Mouse (Mus musculus) embryo, embryonic 11 days (tissue): Measurements from ENCODE around the gene Ltbp2.

Source experiments
- DNase-seq: peaks from one replicate; pipeline ENCODE4 v3.0.0-alpha.2; 2015

Ltbp2 gene

GRCm38 (mm10) chr12:84834773-84835172, 41.6 kb downstream of the Ltbp2 start:
- no peak for DNase-seq

DNA sequence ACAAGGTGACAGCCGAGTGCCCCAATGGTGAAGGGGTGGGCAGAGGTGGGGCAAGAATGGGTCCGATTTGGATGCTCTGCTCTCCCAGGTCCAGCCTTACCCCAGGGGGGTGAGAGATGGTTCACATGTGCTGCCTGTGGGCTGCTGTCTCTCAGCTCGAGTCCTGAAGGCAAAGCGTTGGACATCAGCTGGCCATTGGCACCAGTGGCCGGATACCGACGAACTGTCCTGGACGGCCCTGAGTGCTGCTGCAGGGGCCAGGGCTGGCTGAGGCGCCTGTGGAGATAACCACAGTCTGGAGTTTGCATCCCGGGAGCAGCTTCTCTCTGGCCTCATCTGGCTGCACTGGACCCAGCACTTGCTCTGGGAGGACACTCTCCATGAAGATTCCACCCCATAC, 44.7 kb downstream of the Ltbp2 start:
- no peak for DNase-seq

- DNase-seq, result no peak
Measured at GRCm38 (mm10) chr12:84831141-84831540, 45.2 kb downstream of the Ltbp2 start.

DNA sequence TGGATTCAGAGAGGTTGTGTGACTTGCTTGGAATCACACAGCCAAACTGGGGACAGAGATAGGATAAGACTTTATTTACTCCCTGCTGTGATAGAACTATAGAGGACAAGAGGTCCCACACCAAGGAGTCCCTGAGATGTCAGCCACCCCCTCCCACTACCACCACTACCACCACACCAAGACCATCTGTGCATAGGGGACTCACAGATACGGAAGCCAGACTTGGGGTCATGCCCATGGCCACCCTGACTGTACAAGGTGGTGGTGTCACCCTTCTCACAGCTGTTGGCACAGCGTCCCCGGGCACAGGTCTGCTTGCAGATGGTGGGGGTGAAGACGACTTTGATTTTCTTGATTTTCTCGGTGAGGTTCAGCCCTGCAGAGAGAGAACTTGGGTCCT, 45.9 kb downstream of the Ltbp2 start:
- DNase-seq, result no peak

DNA sequence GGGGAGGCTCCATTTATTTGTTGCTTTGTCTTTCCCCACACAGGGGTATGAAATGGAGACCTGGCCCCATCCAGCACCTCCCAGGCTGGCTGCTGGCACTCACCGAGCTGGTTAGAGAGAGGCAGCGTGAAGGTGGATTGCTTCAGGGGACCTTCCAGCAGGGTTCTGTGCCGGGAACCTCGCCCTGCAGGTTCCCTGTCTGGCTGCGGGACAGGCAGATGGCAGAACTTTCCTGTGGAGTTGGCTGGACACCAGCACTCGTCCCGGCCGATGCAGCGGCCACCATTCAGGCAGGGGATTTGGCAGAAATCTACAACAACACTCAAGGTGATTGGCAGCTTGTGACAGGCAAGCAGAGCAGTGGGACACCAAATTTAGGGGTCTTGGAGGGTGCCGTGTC, 46.4 kb downstream of the Ltbp2 start:
- no peak for DNase-seq

DNA sequence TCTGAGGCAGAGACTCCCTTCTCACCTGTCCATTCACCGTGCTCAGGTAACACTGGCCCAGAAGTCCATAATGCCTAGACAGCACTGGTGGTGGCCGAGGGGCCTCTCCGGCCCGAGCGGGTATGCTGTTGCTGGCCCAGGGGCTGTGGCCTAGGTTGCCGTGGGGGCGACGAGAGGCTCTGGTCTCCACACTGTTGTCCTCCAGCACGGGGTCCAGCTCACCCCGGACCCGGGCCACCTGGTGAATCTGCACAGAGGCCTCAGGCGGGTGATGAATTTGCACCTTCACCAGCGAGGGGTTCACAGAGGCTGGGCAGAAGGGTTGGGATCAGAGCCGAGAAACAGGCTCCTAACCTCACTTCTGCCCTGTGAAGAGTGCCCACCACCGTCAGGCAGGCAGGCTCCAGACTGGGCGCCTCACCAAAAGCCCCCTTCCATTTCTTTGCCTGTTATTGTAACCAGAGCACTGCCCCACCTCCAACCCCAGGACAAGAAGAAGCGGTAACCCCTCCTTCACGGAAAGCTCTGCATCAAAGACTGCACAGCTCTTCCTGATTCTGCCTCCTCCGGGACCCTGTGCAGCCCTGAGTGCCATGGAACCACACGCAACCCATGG, 47.1 kb downstream of the Ltbp2 start:
- no peak for DNase-seq

DNA sequence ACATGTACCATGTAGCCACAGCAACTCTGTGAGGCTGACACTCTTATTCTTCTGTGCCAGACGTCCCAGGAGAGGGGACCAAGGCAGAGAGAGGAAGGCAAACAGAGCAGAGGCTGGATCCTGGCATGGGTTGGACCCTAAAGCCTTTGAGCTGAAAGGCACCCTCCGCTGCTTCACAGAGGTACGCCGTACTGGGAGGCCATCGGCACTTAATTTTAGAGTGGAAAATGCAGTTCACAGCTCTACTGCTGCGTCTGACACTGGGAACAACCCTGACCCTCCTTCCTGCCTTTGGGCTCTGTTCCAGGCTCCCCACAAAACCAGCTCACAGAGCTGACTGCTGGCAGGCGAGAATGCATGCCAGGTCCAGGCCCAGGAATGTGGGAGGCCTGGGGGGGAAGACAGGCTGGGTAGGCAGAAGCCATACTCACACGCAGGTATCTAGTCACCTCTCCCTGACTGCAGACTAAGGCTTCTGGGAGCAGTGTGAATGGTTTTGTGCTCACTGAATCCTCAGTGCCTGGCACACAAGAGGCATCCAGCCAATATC, 48.9 kb downstream of the Ltbp2 start:
- no peak for DNase-seq

- no peak for DNase-seq
Measured at GRCm38 (mm10) chr12:84824203-84824602, 52.1 kb downstream of the Ltbp2 start.

DNA sequence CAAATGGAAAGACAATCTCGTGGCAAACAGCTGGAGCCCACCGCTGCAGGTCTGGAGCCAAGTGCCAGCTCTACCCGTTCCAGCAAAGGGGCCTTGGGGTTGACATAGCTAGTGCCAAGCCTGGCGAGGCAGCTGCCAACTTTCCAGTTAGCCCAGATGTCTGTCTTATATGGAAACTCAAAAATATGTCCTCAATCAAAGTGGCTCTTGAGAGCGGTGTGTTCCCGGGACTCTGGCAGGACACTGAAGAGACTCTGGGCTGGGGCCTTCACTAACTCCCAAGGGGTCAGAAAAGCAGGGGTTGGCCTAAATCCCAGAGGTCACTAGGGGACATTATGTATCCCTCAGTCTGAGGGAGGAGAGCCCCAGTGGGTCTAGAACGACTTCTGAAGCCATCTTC, 52.7 kb downstream of the Ltbp2 start:
- DNase-seq, result no peak

DNA sequence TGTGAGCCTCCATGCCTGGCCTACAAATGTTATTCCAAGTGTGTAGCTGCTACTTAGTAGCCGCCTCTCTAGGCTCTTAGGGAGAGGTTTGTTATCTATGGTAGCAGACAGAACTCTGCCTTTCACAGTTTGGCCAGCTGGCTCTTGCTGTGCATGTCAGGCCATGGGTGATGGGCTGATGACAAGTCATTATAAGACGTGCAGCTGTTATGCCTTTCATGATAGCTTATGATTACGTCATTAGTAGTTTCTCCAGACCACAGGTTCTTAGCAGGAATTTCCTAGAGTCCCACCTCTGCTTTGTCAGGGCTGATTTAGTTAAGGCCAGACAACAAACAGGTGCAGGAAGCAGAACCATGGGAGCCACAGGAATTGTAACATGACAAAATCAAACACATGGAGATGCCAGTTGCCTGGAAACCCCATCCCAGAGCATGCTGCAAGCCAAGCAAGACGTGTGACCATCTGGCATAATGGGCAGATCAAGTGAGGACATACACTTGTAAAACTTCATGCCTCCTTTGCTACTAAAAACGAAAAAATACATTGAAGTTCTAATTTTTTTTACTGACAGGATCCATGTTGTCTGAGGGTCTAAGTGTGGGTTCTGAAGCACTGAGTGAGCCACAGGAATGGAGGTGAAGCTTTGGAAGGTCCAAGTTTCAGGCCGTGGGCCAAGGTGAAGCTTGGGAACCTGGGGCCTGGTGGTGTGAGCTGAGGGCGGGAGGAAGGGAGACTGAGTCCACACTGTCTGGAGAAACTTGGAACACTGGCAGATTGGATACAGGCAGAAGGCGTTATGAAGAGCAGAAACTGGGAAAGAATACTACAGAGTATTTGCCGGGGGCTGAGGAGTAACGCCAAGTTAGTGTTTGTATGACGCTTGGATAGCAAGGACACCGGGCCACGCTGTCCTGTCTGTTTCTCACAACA, 56.8 kb downstream of the Ltbp2 start:
- DNase-seq, result no peak

DNA sequence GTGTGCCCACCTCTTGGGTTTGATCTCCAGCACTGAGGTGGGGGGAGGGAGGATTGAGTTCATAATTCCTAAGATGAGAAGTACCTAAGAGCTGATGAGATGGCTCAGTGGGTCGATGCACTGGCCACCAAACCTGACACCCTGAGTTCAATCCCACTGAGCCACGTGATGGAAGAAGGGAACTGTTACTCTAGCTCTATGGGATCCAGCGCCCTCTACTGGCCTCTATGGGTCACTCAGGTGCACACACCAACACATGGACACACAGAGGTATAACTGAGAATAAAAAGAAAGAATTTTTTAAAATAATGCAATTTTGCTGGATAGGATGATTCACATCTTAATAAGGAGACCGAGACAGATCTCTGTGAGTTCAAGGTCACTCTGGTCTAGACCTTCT, 57.8 kb downstream of the Ltbp2 start:
- DNase-seq, result no peak

GRCm38 (mm10) chr12:84814663-84815325, 61.5 kb downstream of the Ltbp2 start:
- DNase-seq, result no peak

GRCm38 (mm10) chr12:84813773-84814172, 62.6 kb downstream of the Ltbp2 start:
- DNase-seq, result no peak

DNA sequence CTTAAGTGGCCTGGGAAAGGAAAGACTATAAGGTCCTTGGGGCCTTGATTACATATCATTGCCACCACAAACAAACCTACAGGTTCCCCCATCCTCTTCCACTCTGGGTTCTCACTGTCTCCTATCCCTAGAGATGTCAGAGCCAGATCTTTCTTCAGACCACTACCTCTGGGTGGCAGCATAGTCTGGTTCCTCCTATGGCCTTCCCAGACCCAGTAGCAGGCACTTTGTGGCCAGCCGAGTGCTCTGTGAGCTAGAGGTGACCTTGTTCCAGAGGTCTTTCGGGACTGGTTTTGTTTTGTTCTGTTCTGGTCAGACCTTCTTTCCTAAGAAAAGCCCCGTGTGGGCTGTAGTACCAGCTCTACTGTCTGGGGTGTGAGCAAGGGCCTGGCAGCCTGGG, 64.3 kb downstream of the Ltbp2 start:
- peak; percentile 17 for DNase-seq

DNA sequence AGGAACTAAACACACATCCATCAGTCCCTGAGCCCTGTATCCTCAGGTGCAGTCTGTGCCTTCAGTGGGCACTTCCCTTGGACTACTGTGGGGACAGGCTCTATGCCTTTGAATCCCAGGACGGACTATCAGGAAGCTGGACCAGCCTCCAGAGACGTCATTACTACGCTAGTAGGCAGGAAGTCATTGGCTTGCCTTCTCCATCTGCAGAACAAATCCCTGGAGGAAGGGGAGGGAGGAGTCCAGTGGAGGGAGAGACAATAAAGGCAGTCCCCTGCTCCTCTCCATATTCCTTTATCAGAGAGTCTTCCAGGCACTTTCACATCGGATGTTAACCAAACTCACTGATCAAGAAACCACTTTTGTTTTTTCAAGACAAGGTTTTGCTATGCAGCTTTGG, 64.8 kb downstream of the Ltbp2 start:
- DNase-seq, result no peak

DNA sequence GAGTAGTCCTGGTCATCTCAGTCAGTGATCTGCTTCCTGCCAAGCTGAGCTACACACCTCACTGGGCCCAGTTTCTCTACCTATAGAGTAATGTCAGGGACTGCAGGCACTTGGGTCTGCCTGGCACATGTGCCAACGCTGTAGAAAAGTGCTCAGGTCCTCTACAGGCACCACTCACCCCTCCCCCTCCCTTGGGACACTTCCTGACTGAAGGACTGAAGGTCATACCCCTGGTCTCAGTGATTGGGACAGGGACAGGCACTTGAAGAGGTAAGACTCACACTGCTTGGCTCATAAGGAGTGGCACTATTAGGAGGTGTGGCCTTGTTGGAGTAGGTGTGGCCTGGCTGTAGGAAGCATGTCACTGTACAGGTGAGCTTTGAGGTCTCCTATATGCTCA, 65.5 kb downstream of the Ltbp2 start:
- no peak for DNase-seq

DNA sequence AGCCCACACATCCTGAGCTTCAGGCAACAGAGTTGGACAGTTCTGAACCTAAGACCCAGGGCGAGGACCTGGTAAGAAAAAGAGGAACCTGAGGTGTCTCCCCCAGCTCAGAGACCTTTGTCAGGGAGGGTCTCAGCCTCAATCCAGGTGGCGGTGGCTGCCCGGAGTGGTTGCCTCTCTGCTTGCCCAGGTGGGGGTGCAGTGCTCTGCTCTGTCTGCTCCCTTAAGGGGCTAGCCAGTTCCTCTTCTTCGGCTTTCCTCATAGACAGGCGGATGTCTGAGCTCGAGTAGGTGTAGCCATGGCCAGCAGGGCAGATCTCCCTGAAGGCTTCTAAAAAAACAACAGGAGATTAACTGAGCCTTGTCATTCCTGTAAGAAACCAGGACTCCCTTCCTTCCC, 67.3 kb downstream of the Ltbp2 start:
- DNase-seq, result no peak

GRCm38 (mm10) chr12:84807351-84807750, 69.0 kb downstream of the Ltbp2 start:
- no peak for DNase-seq

GRCm38 (mm10) chr12:84806726-84807125, 69.6 kb downstream of the Ltbp2 start:
- DNase-seq, result no peak

DNA sequence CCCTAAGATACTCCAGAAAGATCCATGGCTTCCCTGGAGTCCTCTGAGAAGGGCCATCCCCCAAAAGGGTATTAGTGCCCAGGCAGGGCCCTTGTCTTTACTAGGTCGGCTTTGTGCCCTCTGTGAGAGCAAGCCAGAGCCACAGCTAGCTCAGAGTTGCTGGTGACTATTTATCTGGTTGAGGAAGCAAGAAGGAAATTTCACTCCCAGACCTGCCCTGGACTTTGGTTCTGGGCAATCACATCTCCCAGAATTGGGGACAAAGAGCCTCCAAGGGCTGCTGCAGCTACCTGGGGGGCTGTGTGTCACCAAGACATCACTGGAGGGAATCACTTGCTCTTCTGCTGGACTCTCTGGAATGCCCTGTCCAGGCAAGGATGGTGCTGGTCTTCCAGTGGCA, 70.3 kb downstream of the Ltbp2 start:
- DNase-seq, result no peak

DNA sequence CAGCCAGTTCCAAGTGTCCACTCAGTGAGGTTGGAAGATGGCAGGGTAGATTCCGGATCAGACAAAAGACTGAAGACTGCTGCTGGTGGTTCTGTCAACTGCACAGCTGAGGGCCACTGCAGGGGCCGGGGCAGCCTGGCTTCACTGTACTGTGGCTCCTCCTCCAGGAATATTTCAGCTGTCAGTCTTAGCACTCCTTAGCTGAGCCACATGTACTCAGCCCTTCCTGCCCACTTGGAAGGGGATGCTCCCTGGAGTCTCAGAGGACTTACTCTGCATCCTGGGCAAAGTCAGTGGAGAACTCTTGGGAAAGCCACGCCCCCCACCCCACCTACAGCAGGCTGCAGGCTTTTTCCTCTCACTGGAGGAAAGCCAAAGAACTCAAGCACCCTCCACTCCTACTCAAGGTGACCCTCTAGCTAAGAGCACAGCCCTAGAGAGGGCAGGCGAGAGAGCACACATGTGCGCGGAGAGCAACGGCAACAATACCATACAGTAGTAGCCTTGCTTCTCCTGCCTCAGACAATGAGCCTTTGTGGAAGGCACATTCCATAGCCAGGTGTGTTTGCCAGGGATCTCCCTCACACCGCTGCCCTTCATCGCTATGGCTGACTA, 71.0 kb downstream of the Ltbp2 start:
- no peak for DNase-seq

GRCm38 (mm10) chr12:84802625-84803024, 73.7 kb downstream of the Ltbp2 start:
- DNase-seq, result no peak

GRCm38 (mm10) chr12:84801532-84802110, 74.7 kb downstream of the Ltbp2 start:
- no peak for DNase-seq
